12 mouse cellular contexts compared by ENCODE assay signal in the genomic region with DNA sequence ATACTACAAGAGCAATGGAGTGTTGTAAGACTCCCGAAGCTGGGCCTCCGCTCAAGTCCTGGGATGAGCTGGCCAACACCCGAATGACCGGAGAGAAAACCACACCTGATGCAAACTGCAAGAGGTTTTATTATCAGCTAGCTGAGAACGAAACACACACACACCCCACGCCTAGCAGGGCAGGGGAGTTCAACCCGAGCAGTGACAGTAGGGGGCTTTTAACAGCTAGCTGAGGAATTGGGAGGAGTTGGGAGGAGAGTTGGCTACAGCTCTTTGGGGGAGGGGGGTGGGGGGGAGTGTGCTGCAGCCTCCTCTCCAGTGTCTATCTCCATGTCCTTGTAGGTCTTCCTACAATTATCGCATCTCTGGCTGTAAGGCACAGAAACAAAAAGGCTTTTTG. TPM values are rescaled to one million over a fixed set of nuclear protein-coding genes. Genes with fewer than 3 reads are reported as not detected.
DNase-seq lines count a peak whose midpoint lies in the region; ATAC-seq and TF ChIP-seq lines count a peak whose summit lies in the region.
"Not testable (repeated sequence)": the region's sequence is repeated elsewhere in the genome, so short reads cannot be mapped to it uniquely, and the experiment has no call there.
"Had no signal": no experiment of that assay in that cellular context is flagged by ENCODE, and none has a peak within 500 bp of the region (broad histone marks: within the 10 kb centered on the region; RNA-seq: fewer than 3 reads in every experiment).

No protein-coding gene starts in this region.

- WGBS in midbrain, embryonic 11.5 days, result 77% methylated on average over 8 of the region's 8 CpGs

- not testable (repeated sequence) for H3K9ac ChIP-seq in midbrain, embryonic 11.5 days (ENCODE audit: low read length)

- not testable (repeated sequence) for H3K4me2 ChIP-seq in midbrain, embryonic 11.5 days

- not testable (repeated sequence) for H3K36me3 ChIP-seq in midbrain, embryonic 11.5 days (ENCODE audit: control insufficient read depth, insufficient read depth, low read length); testis, adult 2 months (ENCODE audit: control insufficient read depth, insufficient read depth, low read length)

- not testable (repeated sequence) for H3K4me3 ChIP-seq in midbrain, embryonic 11.5 days (ENCODE audit: low read depth, low read length); testis, adult 2 months (ENCODE audit: control insufficient read depth, low read depth, low read length)

- not testable (repeated sequence) for TF ChIP-seq CTCF in testis, adult 2 months (IDR thresholded peaks at IDR 0.05; ENCODE audit: control insufficient read depth, insufficient read depth, insufficient replicate concordance, low read depth, low read length)

- ATAC-seq in midbrain, embryonic 11.5 days (ENCODE audit: low FRiP score), result not testable (repeated sequence)

- not testable (repeated sequence) for H3K9me3 ChIP-seq in midbrain, embryonic 11.5 days (ENCODE audit: control insufficient read depth, low read length)

- not testable (repeated sequence) for TF ChIP-seq POLR2A in testis, adult 2 months (IDR thresholded peaks at IDR 0.05; ENCODE audit: control insufficient read depth, low read depth, low read length)

- not testable (repeated sequence) for H3K4me1 ChIP-seq in midbrain, embryonic 11.5 days (ENCODE audit: control insufficient read depth, insufficient read depth, low read length); testis, adult 2 months (ENCODE audit: control insufficient read depth, insufficient read depth, low read length)

- H3K27ac ChIP-seq in midbrain, embryonic 11.5 days (ENCODE audit: low read depth, low read length), result not testable (repeated sequence)
- peak overlapping the region; percentile 34 for H3K27ac ChIP-seq in testis, adult 2 months (ENCODE audit: control insufficient read depth, insufficient read depth, low read depth, low read length)

- peak; percentile 62 for DNase-seq in R1 (ENCODE audit: low read depth, low spot score)
- DNase-seq in midbrain, embryonic 11.5 days (ENCODE audit: low spot score, missing footprints), result peak; percentile 59
- DNase-seq in testis, postnatal 14 days (ENCODE audit: low spot score), result peak; percentile 40

- H3K27me3 ChIP-seq in midbrain, embryonic 11.5 days (ENCODE audit: control insufficient read depth, insufficient read depth, low read length); testis, adult 2 months (ENCODE audit: control insufficient read depth, insufficient read depth, low read length): not testable (repeated sequence)

RNA-seq across cellular contexts. Expression of gene Mt2, which starts 6.7 kb away (rescaled TPM):
- 22.9 and 29.8 TPM in 2 replicates for polyA plus RNA-seq in midbrain, embryonic 11.5 days (2014; fragmentation: Nextera tagmentation; extraction: Ambion mirVana)
- 232 and 277 TPM in 2 replicates for polyA plus RNA-seq in testis, adult 2 months (2012; rRNA removed)
- polyA plus RNA-seq: activated CD4-positive, CD25-positive, alpha-beta regulatory T cell, adult 4 months; CD4-positive, CD25-positive, alpha-beta regulatory T cell, adult 4 months had no signal

RNA-seq across cellular contexts. Expression of gene Mt1, which starts 13.1 kb away (rescaled TPM):
- polyA plus RNA-seq in midbrain, embryonic 11.5 days (2014; fragmentation: Nextera tagmentation; extraction: Ambion mirVana), result 87.0 and 94.1 TPM in 2 replicates
- 1,753 and 1,911 TPM in 2 replicates for polyA plus RNA-seq in testis, adult 2 months (2012; rRNA removed)

RNA-seq across cellular contexts. Expression of gene Mt3, which starts 13.4 kb away (rescaled TPM):
- 8.5 and 12.0 TPM in 2 replicates for polyA plus RNA-seq in midbrain, embryonic 11.5 days (2014; fragmentation: Nextera tagmentation; extraction: Ambion mirVana)
- polyA plus RNA-seq in testis, adult 2 months (2012; rRNA removed), result 6.3 and 9.4 TPM in 2 replicates
- polyA plus RNA-seq: activated CD4-positive, CD25-positive, alpha-beta regulatory T cell, adult 4 months; C2C12; CD4-positive, CD25-positive, alpha-beta regulatory T cell, adult 4 months; G1E; Patski had no signal

RNA-seq across cellular contexts. Expression of gene Mt4, which starts 28.8 kb away (rescaled TPM):
- not detected in 2 replicates for polyA plus RNA-seq in midbrain, embryonic 11.5 days (2014; fragmentation: Nextera tagmentation; extraction: Ambion mirVana)
- polyA plus RNA-seq in testis, adult 2 months (2012; rRNA removed), result not detected in 2 replicates
- polyA plus RNA-seq: activated CD4-positive, CD25-positive, alpha-beta regulatory T cell, adult 4 months; adrenal gland, adult 2 months; brain, embryonic 14.5 days; CD4-positive, CD25-positive, alpha-beta regulatory T cell, adult 4 months; cerebellum, adult 2 months; G1E; Patski had no signal

RNA-seq across cellular contexts. Expression of gene Nup93, which starts 48.6 kb away (rescaled TPM):
- 118 and 121 TPM in 2 replicates for polyA plus RNA-seq in midbrain, embryonic 11.5 days (2014; fragmentation: Nextera tagmentation; extraction: Ambion mirVana)
- 24.9 and 27.1 TPM in 2 replicates for polyA plus RNA-seq in testis, adult 2 months (2012; rRNA removed)

Comparison
In these comparisons a context has a peak if more than half of its experiments do, and no peak if none do; other contexts are left out.
1. RNA of gene Mt1, which starts 13.1 kb away (polyA plus RNA-seq): 1,753 to 1,911 TPM in testis, adult 2 months; 87.0 to 94.1 TPM in midbrain, embryonic 11.5 days; every median in the first group is over 10 times any median in the second.
2. Peak in every context shown above with its lines, with median percentiles within 50 percentile points of each other: DNase-seq.